Mouse (Mus musculus): ENCODE results near the gene Lgals4. TPM values are rescaled to one million over a fixed set of nuclear protein-coding genes. Genes with fewer than 3 reads are reported as not detected.

Gene Lgals4
- total RNA-seq, 2 experiments from 2014 or later, result 1.7 to 3.9 TPM

Other genes with a start within 250 kb of the Lgals4 start
- gene Samd4b, start 235.7 kb upstream of the Lgals4 start, total RNA-seq (2021), result 10 to 100 TPM; 13.8 to 15.2 TPM
- 1 to 10 TPM; 2.2 to 3.8 TPM for gene Pak4, start 235.7 kb upstream of the Lgals4 start, total RNA-seq (2021)
- gene Acp7, start 202.5 kb upstream of the Lgals4 start, total RNA-seq (2021), result not detected
- under 1 TPM; 0.34 to 0.76 TPM for gene Fbxo27, start 141.0 kb upstream of the Lgals4 start, total RNA-seq (2021)
- 1 to 10 TPM; 3.5 to 3.8 TPM for gene Fbxo17, start 117.0 kb upstream of the Lgals4 start, total RNA-seq (2021)
- 10 to 100 TPM; 43.8 to 44.0 TPM for gene Mrps12, start 92.0 kb upstream of the Lgals4 start, total RNA-seq (2021)
- gene Sars2, start 91.9 kb upstream of the Lgals4 start, total RNA-seq (2021), result 10 to 100 TPM; 12.3 to 14.0 TPM
- gene Ccer2, start 77.7 kb upstream of the Lgals4 start, total RNA-seq (2021), result not detected
- gene Sirt2, start 67.1 kb upstream of the Lgals4 start, total RNA-seq (2021), result 10 to 100 TPM; 95.9 to 98.2 TPM
- 10 to 100 TPM; 33.2 to 34.9 TPM for gene Nfkbib, start 66.3 kb upstream of the Lgals4 start, total RNA-seq (2021)
- under 1 TPM; 0.45 to 0.46 TPM for gene Rinl, start 44.9 kb upstream of the Lgals4 start, total RNA-seq (2021)
- 100 to 1,000 TPM; 110 to 131 TPM for gene Hnrnpl, start 25.3 kb upstream of the Lgals4 start, total RNA-seq (2021)
- 100 to 1,000 TPM; 227 to 344 TPM for gene Ech1, start 8.6 kb upstream of the Lgals4 start, total RNA-seq (2021)
- under 1 TPM in 1 of 2 experiments, not detected in 1; 0.66 TPM for gene Lgals7, start 30.0 kb downstream of the Lgals4 start, total RNA-seq (2021)
- gene Capn12, start 47.6 kb downstream of the Lgals4 start, total RNA-seq (2021), result under 1 TPM; 0.09 TPM
- 10 to 100 TPM; 29.6 to 46.1 TPM for gene Actn4, start 128.5 kb downstream of the Lgals4 start, total RNA-seq (2021)
- 100 to 1,000 TPM; 128 TPM for gene Eif3k, start 148.0 kb downstream of the Lgals4 start, total RNA-seq (2021)
- under 1 TPM; 0.24 to 0.59 TPM for gene Map4k1, start 148.2 kb downstream of the Lgals4 start, total RNA-seq (2021)

Data from gastrocnemius, adult 18-20 months (tissue).